15 mouse cellular contexts compared by ENCODE assay signal in genomic region chr4:132025738-132026527, GRCm38 (mm10). TPM values are rescaled to one million over a fixed set of nuclear protein-coding genes. Genes with fewer than 3 reads are reported as not detected.
DNase-seq lines count a peak whose midpoint lies in the region; ATAC-seq lines count a peak whose summit lies in the region.
"Had no signal": no experiment of that assay in that cellular context is flagged by ENCODE, and none has a peak within 500 bp of the region (broad histone marks: within the 10 kb centered on the region; RNA-seq: fewer than 3 reads in every experiment).

No protein-coding gene starts in this region.

- H3K4me2 ChIP-seq in heart, embryonic 11.5 days, result no peak overlapping the region
- no peak overlapping the region for H3K4me2 ChIP-seq in forebrain, embryonic 15.5 days (replicated peaks)
- H3K4me2 ChIP-seq in liver, embryonic 13.5 days, result peak overlapping the region; percentile 33

- H3K9ac ChIP-seq in heart, embryonic 11.5 days (ENCODE audit: low read depth, low read length), result no peak overlapping the region
- no peak overlapping the region for H3K9ac ChIP-seq in forebrain, embryonic 15.5 days (replicated peaks)
- H3K9ac ChIP-seq in liver, embryonic 13.5 days, result peak overlapping the region; percentile 60

- H3K4me1 ChIP-seq in heart, embryonic 10.5 days, result peaks cover 11% of the 10 kb centered on the region
- H3K4me1 ChIP-seq in heart, embryonic 11.5 days (ENCODE audit: control insufficient read depth, insufficient read depth, low read length), result peaks cover 9% of the 10 kb centered on the region
- peaks cover 15% of the 10 kb centered on the region for H3K4me1 ChIP-seq in forebrain, embryonic 15.5 days
- H3K4me1 ChIP-seq in liver, embryonic 13.5 days (replicated peaks), result peaks cover 88% of the 10 kb centered on the region

- 56% methylated on average over 5 of the region's 5 CpGs for WGBS in heart, embryonic 10.5 days
- 51% methylated on average over 5 of the region's 5 CpGs for WGBS in heart, embryonic 11.5 days (ENCODE audit: insufficient replicate concordance)
- WGBS in forebrain, embryonic 15.5 days, result 11% methylated on average over 5 of the region's 5 CpGs
- WGBS in liver, embryonic 13.5 days (ENCODE audit: insufficient replicate concordance), result 46% methylated on average over 5 of the region's 5 CpGs

- DNase-seq in heart, embryonic 10.5 days (ENCODE audit: low spot score), result no peak
- peak; percentile 26 for DNase-seq in brain, embryonic 18.5 days (ENCODE audit: low read depth, low spot score)
- DNase-seq in liver, embryonic 13.5 days, result no peak
- DNase-seq in layer of hippocampus, postnatal 36 days, result no peak
- no peak for DNase-seq in left cerebral cortex, postnatal 10 days (ENCODE audit: extremely low spot score in 1 of 2, low spot score in 2 of 2)
- no peak for DNase-seq in cerebellum, adult 9-11 months
- DNase-seq: heart, adult 11 months; kidney, adult 18-20 months; thymus, adult 18-20 months had no signal

- no peak for ATAC-seq in heart, embryonic 11.5 days (replicated peaks; ENCODE audit: insufficient number of reproducible peaks, low FRiP score, low TSS enrichment)
- peak; percentile 79 for ATAC-seq in forebrain, embryonic 15.5 days (replicated peaks)
- peak; percentile 74 for ATAC-seq in liver, embryonic 13.5 days (ENCODE audit: low read depth)
- ATAC-seq: lung, postnatal 0 days had no signal

- H3K36me3 ChIP-seq in heart, embryonic 10.5 days, result peaks cover 8% of the 10 kb centered on the region
- no peaks in the 10 kb centered on the region for H3K36me3 ChIP-seq in heart, embryonic 11.5 days (ENCODE audit: control insufficient read depth, insufficient read depth, low read length)
- no peaks in the 10 kb centered on the region for H3K36me3 ChIP-seq in forebrain, embryonic 15.5 days
- H3K36me3 ChIP-seq in liver, embryonic 13.5 days, result peaks cover 33% of the 10 kb centered on the region

- H3K27me3 ChIP-seq in heart, embryonic 10.5 days (ENCODE audit: insufficient read depth, poor library complexity, severe bottlenecking), result no peaks in the 10 kb centered on the region
- no peaks in the 10 kb centered on the region for H3K27me3 ChIP-seq in heart, embryonic 11.5 days (ENCODE audit: control insufficient read depth, insufficient read depth, low read length)
- H3K27me3 ChIP-seq in forebrain, embryonic 15.5 days, result peaks cover 38% of the 10 kb centered on the region
- H3K27me3 ChIP-seq in liver, embryonic 13.5 days, result no peaks in the 10 kb centered on the region

- H3K4me3 ChIP-seq in heart, embryonic 10.5 days, result no peak overlapping the region
- H3K4me3 ChIP-seq in heart, embryonic 11.5 days (ENCODE audit: low read depth, low read length), result no peak overlapping the region
- no peak overlapping the region for H3K4me3 ChIP-seq in forebrain, embryonic 15.5 days
- H3K4me3 ChIP-seq in liver, embryonic 13.5 days (replicated peaks), result no peak overlapping the region

- peak overlapping the region; percentile 37; the same call in 1 of the 2 replicates for H3K27ac ChIP-seq in heart, embryonic 10.5 days
- no peak overlapping the region for H3K27ac ChIP-seq in heart, embryonic 11.5 days (ENCODE audit: low read depth, low read length)
- no peak overlapping the region for H3K27ac ChIP-seq in forebrain, embryonic 15.5 days (replicated peaks)
- H3K27ac ChIP-seq in liver, embryonic 13.5 days, result peak overlapping the region; percentile 91

- H3K9me3 ChIP-seq in heart, embryonic 10.5 days, result no peaks in the 10 kb centered on the region
- H3K9me3 ChIP-seq in heart, embryonic 11.5 days (replicated peaks; ENCODE audit: control insufficient read depth, low read length), result no peaks in the 10 kb centered on the region
- no peaks in the 10 kb centered on the region for H3K9me3 ChIP-seq in forebrain, embryonic 15.5 days
- no peaks in the 10 kb centered on the region for H3K9me3 ChIP-seq in liver, embryonic 13.5 days (replicated peaks)

- intact Hi-C loops in left cerebral cortex, postnatal 10 days (cut with DNase I), result no loop called here

RNA-seq across cellular contexts. Expression of gene Gm10300, which starts 48.6 kb away (rescaled TPM):
- polyA plus RNA-seq in heart, embryonic 10.5 days (2016; fragmentation: Nextera tagmentation; extraction: Ambion mirVana), result 0.10 TPM in 1 of 2 replicates, not detected in the other
- 0.10 and 0.20 TPM in 2 replicates for polyA plus RNA-seq in heart, embryonic 11.5 days (2014; fragmentation: Nextera tagmentation; extraction: Ambion mirVana)
- 0.08 TPM in 1 of 2 replicates, not detected in the other for polyA plus RNA-seq in forebrain, embryonic 15.5 days (2015; fragmentation: Nextera tagmentation; extraction: Ambion mirVana)
- polyA plus RNA-seq in liver, embryonic 13.5 days (2015; fragmentation: Nextera tagmentation; extraction: Ambion mirVana), result 0.39 and 0.63 TPM in 2 replicates
- total RNA-seq in layer of hippocampus, postnatal 36 days (2021), result not detected
- total RNA-seq in left cerebral cortex, postnatal 10 days (2021), result under 1 TPM in 1 of 2 experiments, not detected in 1; 0.15 TPM
- total RNA-seq: layer of hippocampus, postnatal 14 days had no signal
- polyA plus RNA-seq: C2C12; neural tube, embryonic 11.5 days had no signal

RNA-seq across cellular contexts. Expression of gene Epb41, which starts 49.2 kb away (rescaled TPM):
- polyA plus RNA-seq in heart, embryonic 10.5 days (2016; fragmentation: Nextera tagmentation; extraction: Ambion mirVana), result 73.5 and 78.8 TPM in 2 replicates
- 67.5 and 73.2 TPM in 2 replicates for polyA plus RNA-seq in heart, embryonic 11.5 days (2014; fragmentation: Nextera tagmentation; extraction: Ambion mirVana)
- polyA plus RNA-seq in forebrain, embryonic 15.5 days (2015; fragmentation: Nextera tagmentation; extraction: Ambion mirVana), result 73.3 and 73.7 TPM in 2 replicates
- 147 and 193 TPM in 2 replicates for polyA plus RNA-seq in liver, embryonic 13.5 days (2015; fragmentation: Nextera tagmentation; extraction: Ambion mirVana)
- 10 to 100 TPM; 16.9 to 23.7 TPM for total RNA-seq in layer of hippocampus, postnatal 36 days (2021)
- 10 to 100 TPM; 28.9 to 31.9 TPM for total RNA-seq in left cerebral cortex, postnatal 10 days (2021)

Comparison
In these comparisons a context has a peak if more than half of its experiments do, and no peak if none do; other contexts are left out.
1. H3K27ac ChIP-seq: peak in heart, embryonic 10.5 days (single experiment) and liver, embryonic 13.5 days (single experiment); none in heart, embryonic 11.5 days (single experiment) and forebrain, embryonic 15.5 days (single experiment).